Mouse (Mus musculus) ES-Bruce4 (cell line): ENCODE results near the gene Pced1a. TPM values are rescaled to one million over a fixed set of nuclear protein-coding genes. Genes with fewer than 3 reads are reported as not detected.

ENCODE experiments used
- H3K27ac ChIP-seq: 2 replicates; pipeline ENCODE4 v1.5.1; 2012; ENCODE audit warnings: low read length, inconsistent platforms; ENCODE audit not compliant: insufficient read depth
- H3K27me3 ChIP-seq: 2 replicates; pipeline ENCODE4 v1.6.1; 2012; ENCODE audit warnings: mild to moderate bottlenecking, low read length, inconsistent platforms; ENCODE audit not compliant: control insufficient read depth, poor library complexity, insufficient read depth, severe bottlenecking
- H3K36me3 ChIP-seq: 2 replicates; pipeline ENCODE4 v1.6.1; 2012; ENCODE audit warnings: inconsistent platforms, mild to moderate bottlenecking, low read length, moderate library complexity; ENCODE audit not compliant: control insufficient read depth, poor library complexity, insufficient read depth, severe bottlenecking
- H3K4me1 ChIP-seq: one replicate; pipeline ENCODE4 v1.8.1; 2011; ENCODE audit warnings: low read length; ENCODE audit not compliant: control insufficient read depth, insufficient read depth
- H3K4me3 ChIP-seq: 2 replicates; pipeline ENCODE4 v1.5.1; 2011; ENCODE audit warnings: low read depth, mild to moderate bottlenecking, low read length
- H3K9ac ChIP-seq: 2 replicates; pipeline ENCODE4 v1.6.1; 2012; ENCODE audit warnings: low read depth, mild to moderate bottlenecking, inconsistent platforms; ENCODE audit not compliant: poor library complexity, severe bottlenecking
- H3K9me3 ChIP-seq: replicated peaks from 2 replicates; pipeline ENCODE4 v1.6.1; 2012; ENCODE audit warnings: mild to moderate bottlenecking, low read length, inconsistent platforms; ENCODE audit not compliant: control insufficient read depth, poor library complexity, insufficient read depth, severe bottlenecking
- CTCF ChIP-seq: IDR thresholded peaks from one replicate; pipeline ENCODE4 v1.8.1; 2011; ENCODE audit warnings: low read depth, low read length
- EP300 ChIP-seq: IDR thresholded peaks from 2 replicates; pipeline ENCODE4 v1.6.1; 2011; ENCODE audit warnings: low read depth, low read length; ENCODE audit not compliant: insufficient read depth
- POLR2A ChIP-seq: IDR thresholded peaks from one replicate; pipeline ENCODE4 v1.8.1; 2011; ENCODE audit warnings: low read length; ENCODE audit not compliant: insufficient read depth
- polyA plus RNA-seq: library from polyadenylated mRNA; stranded (reverse); fragments of >200 nt; gene quantifications from 2 replicates; pipeline ENCODE4 v1.2.4, GENCODE M21; 2011; ENCODE audit warnings: low read depth; ENCODE audit not compliant: missing spikeins, insufficient read depth, insufficient read length

Pced1a gene
- polyA plus RNA-seq, 1 experiment, result 16.3 TPM

- Histone ChIP-seq H3K9ac (peak overlapping the region; percentile 80), H3K4me3 (peak overlapping the region; percentile 26; the same call in 1 of the 2 replicates), H3K4me1 (no peaks in the 10 kb centered on the region), H3K36me3 (no peaks in the 10 kb centered on the region), H3K27ac (no peak overlapping the region), H3K27me3 (no peaks in the 10 kb centered on the region), H3K9me3 (no peaks in the 10 kb centered on the region)
- no peak for TF ChIP-seq POLR2A
- TF ChIP-seq CTCF, result no peak
- TF ChIP-seq EP300, result no peak
Observed at GRCm38 (mm10) chr2:130451086-130451726, 26.7 kb upstream of the Pced1a start.

DNA sequence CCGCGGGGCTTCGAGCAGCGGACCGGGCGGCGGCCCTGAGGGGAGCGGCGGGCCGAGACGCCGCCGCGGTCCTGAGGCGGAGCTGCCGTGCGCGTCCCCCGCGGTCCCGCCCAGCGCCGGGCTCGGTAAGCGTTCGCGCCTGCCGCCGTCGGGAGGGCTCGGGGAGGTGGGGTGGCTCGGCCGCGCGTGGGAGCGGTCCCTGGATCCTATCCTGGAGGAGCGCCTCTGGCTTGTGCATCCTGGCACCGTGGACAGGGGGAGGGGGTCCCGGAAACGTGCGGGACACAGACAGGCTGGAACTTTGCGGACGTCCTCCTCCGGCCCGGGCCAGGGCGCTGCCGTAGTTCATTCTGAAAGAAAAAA, 25.9 kb upstream of the Pced1a start:
- H3K36me3 ChIP-seq, result no peaks in the 10 kb centered on the region
- no peaks in the 10 kb centered on the region for H3K27me3 ChIP-seq
- no peak for TF ChIP-seq EP300
- no peak for TF ChIP-seq POLR2A
- TF ChIP-seq CTCF, result no peak
- peak overlapping the region; percentile 80 for H3K9ac ChIP-seq
- H3K27ac ChIP-seq, result no peak overlapping the region
- H3K4me3 ChIP-seq, result peak overlapping the region; percentile 87
- H3K9me3 ChIP-seq, result no peaks in the 10 kb centered on the region
- H3K4me1 ChIP-seq, result no peaks in the 10 kb centered on the region

DNA sequence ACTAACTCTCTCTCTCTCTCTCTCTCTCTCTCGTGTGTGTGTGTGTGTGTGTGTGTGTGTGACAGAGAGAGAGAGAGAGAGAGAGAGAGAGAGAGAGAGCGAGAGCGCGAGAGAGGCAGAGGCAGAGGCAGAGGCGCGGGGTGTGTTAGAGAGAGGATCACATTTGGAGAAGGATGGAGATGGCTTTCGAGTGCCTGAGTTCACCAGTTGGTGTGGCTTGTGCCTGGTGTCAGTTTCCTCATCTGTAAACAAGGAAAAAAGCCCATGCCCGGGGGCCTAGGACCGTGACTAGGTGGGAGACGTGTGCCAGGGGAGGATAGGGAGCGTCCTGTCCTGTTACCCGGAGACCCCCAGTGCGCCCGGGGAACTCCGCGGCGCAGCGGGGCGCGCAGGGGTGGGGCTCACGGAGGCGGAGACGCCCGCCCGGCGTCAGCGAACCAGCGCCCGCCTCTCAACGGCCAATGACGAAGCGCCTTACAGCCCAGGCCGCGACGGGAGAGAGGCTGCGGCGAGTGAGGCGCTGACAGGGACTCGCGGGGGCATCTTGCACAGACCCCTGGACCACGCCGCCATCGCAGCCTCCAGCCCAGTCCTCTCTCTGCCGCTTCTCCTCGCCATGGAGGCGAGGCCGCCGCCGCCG, 25.4 kb upstream of the Pced1a start, which contains the start of gene Ptpra:
Gene Ptpra (plus strand): TSS at position 485 of the 640 bp plus-strand sequence.
- Histone ChIP-seq H3K36me3 (no peaks in the 10 kb centered on the region), H3K27me3 (no peaks in the 10 kb centered on the region), H3K4me1 (no peaks in the 10 kb centered on the region), H3K27ac (no peak within 1 kb of the TSS), H3K9me3 (no peaks in the 10 kb centered on the region), H3K4me3 (peak within 1 kb of the TSS; percentile 87), H3K9ac (peak within 1 kb of the TSS; percentile 80)
- TF ChIP-seq EP300, result no peak
- TF ChIP-seq CTCF, result no peak
- TF ChIP-seq POLR2A, result no peak

DNA sequence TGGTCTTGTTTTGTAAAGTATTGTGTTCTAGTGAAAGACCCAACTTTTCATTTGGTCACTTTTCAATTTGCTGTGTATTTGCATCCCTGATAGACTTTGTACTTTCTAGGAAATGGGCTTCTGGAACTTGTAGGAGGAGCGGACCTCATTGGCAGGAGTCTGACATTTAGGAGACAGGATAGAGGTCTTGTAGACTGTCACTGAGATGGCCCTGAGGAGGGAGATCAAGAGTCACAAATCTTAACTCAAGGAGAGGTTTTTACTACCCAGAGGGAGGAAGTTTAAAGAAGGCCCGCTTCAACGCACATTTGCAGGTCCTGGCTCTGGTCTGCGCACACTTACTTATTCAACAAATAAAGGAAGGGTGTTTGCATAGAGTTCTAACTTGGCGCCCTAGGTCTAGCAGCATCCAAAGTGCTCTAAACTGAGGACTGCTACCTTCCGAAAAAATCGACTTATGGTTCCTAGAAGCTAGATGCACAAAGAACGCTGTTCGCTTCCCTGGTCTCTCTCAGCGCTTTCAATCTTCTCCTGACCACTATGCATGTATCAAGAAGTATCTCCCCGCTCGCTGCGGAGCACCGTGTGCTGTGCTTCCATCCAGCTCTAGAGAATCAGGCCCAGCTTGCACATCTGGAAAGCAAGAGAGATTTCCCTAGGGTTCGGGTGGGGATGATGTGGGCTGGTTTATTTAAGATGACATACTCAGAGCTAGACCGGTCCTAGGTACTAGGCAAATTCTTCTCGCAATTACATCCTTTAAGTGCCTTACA, 24.7 kb upstream of the Pced1a start:
- H3K9ac ChIP-seq, result peak overlapping the region; percentile 26; the same call in 1 of the 2 replicates

GRCm38 (mm10) chr2:130448449-130448848, 23.9 kb upstream of the Pced1a start:
- Histone ChIP-seq H3K9ac (no peak overlapping the region), H3K9me3 (no peaks in the 10 kb centered on the region), H3K36me3 (peaks cover 4% of the 10 kb centered on the region; the same call in 1 of the 2 replicates), H3K27ac (no peak overlapping the region), H3K27me3 (no peaks in the 10 kb centered on the region), H3K4me3 (no peak overlapping the region), H3K4me1 (no peaks in the 10 kb centered on the region)
- TF ChIP-seq CTCF, result no peak
- TF ChIP-seq POLR2A, result no peak
- no peak for TF ChIP-seq EP300

More for the DNA sequence above, 24.7 kb upstream of the Pced1a start:
- Histone ChIP-seq H3K4me3 (peak overlapping the region; percentile 87), H3K27me3 (no peaks in the 10 kb centered on the region), H3K4me1 (no peaks in the 10 kb centered on the region), H3K27ac (no peak overlapping the region), H3K9me3 (no peaks in the 10 kb centered on the region), H3K36me3 (no peaks in the 10 kb centered on the region)
- no peak for TF ChIP-seq CTCF
- TF ChIP-seq EP300, result no peak
- TF ChIP-seq POLR2A, result no peak

- peaks cover 38% of the 10 kb centered on the region for H3K36me3 ChIP-seq
Observed at GRCm38 (mm10) chr2:130442162-130442561, 17.7 kb upstream of the Pced1a start.

More at GRCm38 (mm10) chr2:130442162-130442561, 17.7 kb upstream of the Pced1a start:
- no peak overlapping the region for H3K4me3 ChIP-seq
- no peak for TF ChIP-seq CTCF
- no peak for TF ChIP-seq POLR2A
- TF ChIP-seq EP300, result no peak
- no peaks in the 10 kb centered on the region for H3K27me3 ChIP-seq
- H3K27ac ChIP-seq, result no peak overlapping the region
- no peak overlapping the region for H3K9ac ChIP-seq
- H3K9me3 ChIP-seq, result no peaks in the 10 kb centered on the region
- no peaks in the 10 kb centered on the region for H3K4me1 ChIP-seq
